Mouse (Mus musculus) right cerebral cortex, postnatal 4 days (tissue): ENCODE data around the gene Pef1.

Experiments
- DNase-seq: peaks from one replicate; pipeline ENCODE4 v3.0.0-alpha.2; 2022

Gene Pef1

DNA sequence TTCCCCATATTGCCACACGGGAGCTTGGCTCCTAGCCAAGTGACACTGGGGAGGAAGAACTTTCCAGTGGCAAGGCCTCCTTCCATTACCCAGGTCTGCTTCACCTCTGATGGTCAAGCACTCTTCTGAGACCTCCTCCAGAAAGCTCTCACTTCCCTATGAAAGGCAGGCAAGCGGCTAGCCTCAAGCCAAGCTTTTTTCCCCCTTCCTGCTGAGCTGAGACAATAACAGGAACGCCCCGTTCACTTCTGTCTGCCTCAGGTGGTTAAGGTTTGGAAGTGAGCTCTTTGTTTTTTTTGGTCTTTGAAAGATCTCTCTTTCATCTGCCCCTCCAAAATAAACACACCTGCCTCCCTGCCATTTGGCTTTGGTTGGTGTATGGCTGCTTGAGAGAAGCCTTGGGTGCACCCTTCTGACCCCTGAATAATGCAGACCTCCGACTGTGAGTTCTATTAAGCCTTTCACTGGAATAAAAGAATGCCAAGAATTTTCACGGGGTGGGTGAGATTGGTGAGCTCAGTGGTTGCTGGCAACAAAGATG, at the start of gene Pef1:
Gene Pef1 (plus strand): TSS at position 448 of the 541 bp plus-strand sequence.
- DNase-seq, result no peak

DNA sequence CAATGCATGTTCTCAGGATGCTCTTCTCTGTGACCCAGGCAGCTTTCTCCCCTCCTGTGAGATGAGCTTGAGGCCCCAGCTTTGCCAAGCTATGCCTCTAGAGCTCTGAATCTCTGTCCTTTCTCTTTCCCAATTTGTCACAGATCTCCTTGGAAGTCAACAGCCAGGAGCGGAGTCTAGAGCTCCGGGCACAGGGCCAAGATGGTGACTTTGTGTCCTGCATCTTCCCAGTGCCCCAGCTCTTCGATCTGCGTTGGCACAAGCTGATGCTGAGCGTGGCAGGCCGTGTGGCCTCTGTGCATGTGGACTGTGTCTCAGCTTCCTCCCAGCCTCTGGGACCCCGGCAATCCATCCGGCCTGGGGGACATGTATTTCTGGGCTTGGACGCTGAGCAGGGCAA, 49.2 kb upstream of the Pef1 start:
- no peak for DNase-seq

DNA sequence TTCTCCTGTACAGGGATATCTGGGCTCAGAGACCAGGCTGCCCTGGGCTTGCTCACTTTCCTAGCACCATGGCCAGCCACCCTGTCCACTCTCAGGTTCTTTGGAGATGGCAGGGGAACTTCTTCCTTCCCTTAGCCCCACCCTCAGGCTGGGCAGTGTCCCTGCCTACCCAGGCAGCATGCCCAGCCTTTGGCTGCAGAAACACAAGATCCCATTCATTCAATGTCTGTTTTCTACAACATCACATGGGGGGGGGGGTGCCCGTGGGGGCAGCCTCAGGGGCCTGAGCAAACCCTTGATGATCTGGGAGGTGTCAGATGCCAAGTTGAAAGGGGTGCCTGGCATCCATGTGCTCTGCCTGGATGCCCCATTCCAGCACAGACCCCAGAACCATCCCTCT, 47.6 kb upstream of the Pef1 start:
- no peak for DNase-seq

DNA sequence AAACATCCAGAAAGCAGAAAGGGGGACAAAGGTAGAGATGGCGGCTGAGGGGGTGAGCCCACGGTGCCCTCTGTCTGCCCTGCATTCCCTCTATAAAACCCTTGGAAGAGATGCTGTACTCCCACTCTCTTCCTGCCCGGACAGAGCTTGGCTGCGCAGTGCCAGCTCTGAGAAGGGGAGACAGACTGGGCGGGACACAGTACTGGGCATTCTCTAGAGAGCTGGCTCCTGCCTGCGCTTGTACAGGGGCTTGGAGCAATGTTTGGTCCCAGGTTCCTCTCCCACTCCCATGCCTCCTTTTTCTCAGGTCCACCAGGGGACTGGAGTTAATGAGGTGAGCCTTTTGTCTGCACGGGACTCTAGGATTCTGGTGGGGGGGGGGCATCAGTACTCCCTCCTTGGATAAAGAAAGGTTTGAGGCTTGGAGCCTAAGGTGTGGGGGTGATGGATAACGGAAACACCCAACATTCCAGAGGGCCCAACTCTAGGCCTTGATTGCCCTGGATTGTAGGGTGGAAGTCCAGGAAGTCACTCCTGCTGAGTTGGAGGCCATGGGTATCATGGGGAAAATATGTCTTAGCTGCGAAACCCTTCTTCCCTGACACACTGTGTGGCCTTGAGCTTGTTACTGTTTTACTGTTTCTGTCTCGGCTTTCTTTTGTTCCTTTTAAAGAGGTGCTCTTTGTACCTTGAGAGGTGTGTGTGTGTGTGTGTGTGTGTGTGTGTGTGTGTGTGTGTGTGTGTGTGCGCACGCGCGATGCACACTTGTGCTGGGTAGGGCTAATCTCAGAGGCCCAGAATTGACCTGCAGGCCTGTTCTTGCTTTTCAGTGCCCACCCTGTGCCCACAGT, 47.0 kb upstream of the Pef1 start:
- no peak for DNase-seq

DNA sequence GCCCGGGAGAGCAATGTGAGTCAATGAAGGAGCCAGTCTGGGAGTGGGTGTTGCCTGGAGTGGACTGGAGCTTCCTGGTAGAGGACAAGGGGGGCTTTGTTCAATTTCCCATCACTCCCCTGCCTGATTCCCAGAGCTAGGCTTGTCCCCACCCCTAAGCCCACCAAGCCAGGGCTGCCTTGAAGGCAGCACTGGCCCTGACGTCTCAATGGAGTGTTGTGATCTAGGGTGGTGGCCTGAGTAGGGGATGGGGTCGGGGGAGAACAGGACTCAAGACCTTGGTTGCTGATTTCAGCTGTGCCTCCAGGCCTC, 46.4 kb upstream of the Pef1 start:
- no peak for DNase-seq

DNA sequence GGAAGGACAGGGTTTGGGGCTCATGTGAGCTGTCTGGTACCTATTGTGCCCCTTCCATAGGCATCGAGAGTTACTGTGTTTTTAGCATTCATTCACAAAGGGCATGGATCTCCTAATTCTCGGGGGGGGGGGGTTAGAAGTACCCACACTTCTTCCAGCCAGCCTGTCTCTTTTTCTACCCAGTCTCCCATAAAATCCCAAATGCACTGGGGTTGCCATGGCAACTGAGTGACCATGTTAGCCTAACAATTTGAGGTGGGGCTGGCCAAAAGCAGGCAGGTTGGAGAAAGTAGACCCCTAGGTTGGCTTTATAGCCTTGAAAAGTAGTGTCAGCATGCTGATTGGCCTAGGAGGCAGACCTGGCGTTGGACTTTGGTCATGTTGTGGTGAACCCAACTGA, 45.9 kb upstream of the Pef1 start:
- DNase-seq, result no peak

DNA sequence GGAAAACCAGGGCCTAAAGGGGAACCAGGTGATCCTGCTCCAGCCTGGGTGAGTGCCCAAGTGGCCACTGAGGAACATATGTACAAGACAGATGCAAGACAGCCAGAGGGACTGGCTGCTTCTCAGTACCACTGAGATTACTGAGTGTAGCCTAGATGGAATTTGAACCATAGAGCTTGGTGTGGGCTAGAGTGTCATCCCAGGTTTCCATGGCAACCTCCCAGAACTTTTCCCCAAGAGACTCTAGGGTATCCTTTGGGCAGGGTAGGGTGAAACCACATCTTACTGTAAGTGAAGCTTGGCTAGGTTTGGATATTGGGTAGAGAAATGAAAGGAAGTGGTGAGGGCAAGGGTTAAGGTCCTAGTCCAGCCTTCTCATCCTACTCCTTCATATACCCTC, 41.4 kb upstream of the Pef1 start:
- no peak for DNase-seq

DNA sequence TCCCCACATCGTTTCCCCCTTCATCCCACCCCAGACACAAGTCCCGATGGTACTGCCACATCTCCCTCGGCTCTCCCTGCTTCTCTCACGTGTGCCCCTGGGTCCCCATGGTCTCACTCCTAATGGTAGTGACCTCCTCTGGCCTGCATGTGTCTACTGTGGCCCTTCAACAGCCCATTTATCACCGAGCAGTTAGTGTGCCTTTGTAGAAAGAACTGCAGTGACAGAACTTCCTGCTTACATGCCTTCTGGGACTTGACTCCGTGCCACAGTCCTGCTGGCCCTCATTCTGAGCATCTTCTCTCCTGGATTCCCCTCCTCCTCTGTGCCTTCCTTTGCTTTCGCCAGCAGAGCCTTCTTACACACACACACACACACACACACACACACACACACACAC, 39.2 kb upstream of the Pef1 start:
- DNase-seq, result no peak

DNA sequence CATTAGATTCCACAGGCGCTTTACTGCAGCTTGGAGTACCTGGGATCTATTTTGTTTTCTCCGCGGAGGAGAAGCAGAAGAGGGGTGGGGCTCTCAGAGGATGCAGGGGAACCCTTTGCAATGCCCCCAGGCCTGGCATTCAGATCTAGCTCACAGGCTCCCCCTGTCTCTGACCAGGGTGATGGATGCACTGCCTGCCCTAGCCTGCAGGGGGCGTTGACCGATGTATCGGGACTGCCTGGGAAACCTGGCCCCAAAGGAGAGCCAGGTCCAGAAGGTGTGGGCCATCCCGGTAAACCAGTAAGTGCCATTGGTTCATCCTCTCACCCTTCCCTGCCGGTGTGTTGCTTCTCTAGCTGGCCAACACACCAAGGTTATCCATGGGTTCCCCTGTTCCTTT, 35.5 kb upstream of the Pef1 start:
- no peak for DNase-seq

DNA sequence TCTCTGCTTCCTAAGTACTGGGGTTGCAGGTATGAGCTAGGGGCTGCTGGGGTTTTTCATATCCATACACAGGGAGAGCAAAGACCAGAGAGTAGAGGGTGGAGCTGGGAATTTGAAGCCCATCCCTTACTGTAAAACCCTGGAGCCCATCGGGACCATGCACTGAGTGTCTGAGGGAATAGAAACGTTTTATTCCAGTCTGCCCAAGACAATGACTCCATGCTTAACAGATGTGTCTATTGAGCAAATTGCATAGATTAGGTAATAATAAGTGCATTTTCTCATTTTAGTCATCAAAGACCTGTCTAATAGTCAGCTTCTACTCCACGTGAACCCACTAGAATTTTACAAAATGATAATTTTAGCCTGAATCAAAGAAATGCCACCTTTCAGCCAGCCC, 31.8 kb upstream of the Pef1 start:
- no peak for DNase-seq

DNA sequence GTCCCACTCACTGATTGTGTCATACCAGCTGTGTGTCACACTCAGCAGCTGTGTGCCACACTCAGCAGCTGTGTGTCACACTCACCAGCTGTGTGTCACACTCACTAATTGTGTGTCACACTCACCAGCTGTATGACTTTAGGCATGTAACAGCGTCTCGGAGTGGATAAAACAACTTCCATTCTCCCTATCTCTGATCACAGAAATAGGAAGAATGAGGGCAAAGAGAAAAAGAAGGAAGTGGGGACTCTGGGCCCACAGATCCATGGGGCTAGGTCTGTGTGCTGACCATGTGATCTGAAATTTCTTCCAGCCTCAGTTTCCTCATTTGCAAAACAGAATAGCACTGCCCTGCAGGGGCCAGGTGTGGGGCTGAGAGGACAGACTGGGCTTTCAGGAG, 30.6 kb upstream of the Pef1 start:
- DNase-seq, result no peak

DNA sequence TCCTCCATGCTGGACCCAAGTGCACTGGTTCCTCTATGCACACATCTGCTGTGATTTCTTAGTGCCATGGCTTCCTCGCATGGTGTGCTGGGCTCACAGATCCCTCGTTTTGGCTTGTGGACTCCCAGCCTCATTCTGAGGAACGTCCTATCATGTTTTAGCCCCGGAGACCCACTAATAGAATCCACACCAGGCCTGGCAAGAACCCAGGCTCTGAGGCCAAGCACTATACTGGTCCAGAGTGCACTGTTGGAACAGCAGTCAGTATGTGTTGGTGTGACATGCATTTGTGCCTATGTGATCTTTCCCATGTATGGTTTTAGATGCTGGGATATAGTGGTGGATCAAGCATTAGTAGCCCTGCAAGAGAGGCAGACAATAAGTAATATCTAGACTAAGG, 29.0 kb upstream of the Pef1 start:
- DNase-seq, result no peak

DNA sequence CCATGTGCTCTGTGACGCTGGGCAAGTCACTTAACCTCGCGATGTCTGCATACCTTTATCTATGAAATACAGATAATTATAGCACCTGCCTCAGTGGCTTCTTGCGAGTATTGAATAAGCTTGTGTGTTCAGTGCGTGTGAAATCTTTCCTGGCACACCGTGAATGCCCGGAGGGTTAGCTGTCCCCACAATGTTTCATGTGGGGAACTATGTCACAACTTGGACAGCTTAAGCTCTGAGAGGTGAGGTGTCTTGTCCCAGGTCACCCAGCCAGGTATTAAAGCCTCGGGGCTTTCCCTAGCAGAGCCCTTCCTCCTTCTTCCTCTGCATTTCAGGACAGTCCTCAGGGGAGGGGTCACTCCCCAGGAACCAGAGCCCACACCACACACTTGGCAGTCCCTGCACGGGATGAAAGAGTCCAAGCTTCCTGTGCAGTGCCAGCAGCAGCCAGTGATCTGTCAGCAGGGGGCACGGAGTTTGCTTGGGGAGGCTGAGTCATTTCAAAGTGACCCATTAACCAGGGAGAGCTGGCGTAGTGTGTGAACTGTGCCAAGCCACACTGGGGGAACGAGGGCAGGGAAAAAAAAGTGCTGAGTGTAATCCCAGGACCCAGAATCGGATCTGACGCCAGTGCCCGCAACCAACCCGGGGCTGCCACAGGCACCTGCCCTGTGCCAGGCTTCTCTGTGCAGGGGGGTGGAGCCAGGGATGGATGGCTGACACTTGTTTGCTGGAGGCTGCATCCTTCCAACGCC, 27.4 kb upstream of the Pef1 start:
- no peak for DNase-seq

DNA sequence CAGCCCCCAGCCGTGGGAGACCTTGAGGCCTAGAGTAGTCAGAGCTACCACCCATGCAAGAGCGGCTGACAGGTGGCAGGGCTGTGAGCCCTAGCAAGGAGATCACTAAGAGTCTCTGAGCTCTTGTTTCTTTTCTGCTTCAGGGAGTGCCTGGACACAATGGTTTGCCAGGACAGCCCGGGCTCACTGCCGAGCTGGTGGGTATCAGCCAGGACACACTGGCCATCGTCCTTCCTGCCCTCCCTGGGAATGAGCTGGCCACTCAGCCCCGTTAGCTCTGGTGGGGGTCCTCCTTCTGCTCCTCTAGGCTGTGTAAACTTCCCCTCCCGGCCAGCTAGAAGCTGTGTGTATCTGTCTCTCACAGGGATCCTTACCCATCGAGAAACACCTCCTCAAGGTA, 25.5 kb upstream of the Pef1 start:
- no peak for DNase-seq

DNA sequence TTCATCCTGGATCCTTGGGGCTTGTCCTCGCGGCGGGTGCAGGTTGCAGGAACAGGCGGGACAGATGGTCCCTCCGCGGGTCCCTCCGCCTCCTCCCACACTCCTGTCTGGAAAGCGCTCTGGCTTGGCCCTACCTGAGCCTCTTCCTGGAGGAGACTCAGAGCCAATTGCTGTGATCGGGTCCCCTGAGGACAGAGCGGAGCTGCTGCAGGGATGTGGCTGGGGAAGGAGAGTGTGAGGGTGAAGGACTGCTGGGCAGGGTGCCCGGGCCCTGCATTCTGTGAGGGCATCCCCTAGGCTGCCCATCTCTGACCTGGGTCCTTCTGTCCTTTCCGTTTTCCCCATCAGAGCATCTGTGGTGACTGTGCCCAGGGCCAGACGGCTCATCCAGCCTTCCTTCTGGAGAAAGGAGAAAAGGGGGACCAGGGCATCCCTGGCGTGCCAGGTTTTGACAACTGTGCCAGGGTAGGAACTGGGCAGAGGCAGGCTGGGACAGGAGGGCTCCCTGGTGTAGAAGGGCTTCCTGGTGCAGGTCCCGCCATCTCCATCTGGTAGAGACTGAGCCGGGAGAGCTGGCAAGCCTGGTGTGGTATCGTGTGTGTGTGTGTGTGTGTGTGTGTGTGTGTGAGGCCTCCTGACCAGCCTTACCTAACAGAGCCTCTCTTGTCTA, 23.4 kb upstream of the Pef1 start:
- no peak for DNase-seq

DNA sequence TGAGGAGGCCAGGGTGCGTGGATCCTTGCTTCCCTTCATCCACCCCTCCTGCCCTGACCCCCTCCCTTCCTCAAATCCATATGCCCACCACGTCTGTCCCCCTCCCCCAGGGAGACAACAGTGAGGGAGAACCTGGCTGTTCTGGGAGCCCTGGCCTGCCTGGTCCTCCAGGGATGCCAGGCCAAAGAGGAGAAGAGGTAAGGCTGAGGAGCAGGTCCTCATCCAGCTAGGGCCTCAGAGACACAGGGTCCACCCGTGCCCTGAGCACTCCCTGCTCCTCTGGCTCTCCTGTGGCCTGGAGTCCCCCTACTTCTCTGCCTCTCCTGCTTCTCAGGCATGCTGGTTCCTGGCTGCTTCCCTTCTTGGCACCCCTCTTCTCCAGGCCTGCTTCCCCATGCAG, 22.8 kb upstream of the Pef1 start:
- no peak for DNase-seq

DNA sequence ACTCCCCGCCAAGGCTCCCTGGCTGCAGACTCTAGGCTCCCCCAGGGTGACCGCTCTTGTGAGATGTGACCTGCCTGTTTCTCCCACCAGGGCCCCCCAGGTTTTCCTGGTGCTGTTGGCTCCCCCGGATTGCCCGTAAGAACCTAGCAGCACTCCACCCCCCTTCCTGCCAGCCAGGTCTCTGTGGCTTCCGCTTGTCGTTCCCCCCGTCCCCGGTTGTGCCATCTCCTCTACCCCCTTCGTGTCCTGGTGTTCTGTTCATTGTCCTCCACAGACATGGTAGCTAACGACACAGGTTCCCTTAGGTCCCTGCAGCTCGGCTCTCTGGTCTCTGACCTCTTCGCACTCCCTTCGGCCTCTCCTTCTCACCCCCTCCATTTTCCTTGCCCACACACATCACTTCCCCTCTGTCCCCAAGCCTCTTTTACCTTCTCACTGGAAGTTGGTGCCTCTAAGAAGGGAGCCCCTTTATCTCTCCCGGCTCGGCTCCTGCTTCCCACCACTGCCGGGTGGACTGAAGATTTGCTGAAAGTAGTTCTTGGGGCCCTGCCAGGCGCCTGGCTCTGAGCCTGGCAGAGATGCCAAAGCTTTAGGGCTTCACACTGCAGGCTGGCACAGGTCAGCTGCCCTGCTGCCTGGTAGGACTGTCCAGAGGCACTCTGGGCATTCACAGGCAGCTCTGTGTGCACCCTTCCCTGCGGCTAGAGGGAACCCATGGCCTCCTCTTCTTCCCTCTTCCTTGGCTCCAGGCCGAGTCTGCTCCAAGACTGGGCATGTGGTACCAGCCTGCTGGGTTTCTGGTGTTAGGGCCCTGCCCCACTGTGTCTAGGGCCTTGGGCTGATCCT, 20.8 kb upstream of the Pef1 start:
- peak; percentile 87 for DNase-seq

DNA sequence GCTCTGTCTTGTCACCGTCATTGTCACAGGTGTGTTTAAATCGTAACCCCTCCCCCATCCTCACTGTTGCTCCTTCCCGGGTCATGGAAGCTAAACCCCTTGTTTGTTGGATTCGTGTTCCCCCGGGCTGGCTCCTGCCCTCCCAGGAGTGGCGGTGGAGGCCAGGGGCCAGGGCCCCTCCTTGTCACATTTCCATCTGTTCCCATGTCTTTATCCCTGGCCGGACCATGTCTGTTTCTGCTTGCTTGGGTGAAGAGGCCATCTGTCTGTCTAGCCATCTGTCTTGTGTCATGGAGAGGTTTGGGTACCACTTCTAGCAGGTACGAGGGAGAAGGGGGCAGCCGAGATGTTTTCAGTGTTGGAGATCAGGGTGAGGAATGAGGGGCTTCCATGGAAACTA, 20.1 kb upstream of the Pef1 start:
- no peak for DNase-seq

DNA sequence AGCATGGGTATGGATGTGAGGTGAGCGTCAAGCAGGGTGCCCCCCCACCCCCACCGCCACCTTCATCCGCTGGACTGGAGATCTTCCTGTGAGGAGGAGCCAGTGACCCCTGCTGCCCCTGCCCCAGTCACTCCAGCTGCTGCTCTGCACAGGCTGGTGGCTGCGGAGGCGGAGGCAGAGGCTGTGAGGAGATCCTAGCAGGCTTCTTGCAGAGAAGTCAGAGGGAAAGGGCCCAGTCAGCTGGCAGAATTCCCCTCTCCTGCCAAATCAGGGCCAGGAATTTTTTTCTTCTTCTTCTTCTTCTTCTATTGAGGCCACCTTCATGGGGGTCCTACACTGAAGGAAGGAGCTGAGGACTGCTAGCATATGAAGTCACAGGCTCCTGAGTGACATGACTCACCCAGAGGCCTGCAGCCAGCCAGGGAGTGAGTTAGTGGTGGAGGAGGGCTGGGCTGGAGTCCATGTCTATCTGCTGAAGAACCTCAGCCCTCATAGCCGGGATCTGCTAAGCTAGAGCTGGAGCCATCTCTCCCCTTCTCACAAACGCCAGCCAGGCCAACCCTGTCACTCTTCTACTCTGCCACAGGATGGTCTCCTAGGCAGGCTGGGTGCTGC, 17.9 kb upstream of the Pef1 start:
- no peak for DNase-seq

DNA sequence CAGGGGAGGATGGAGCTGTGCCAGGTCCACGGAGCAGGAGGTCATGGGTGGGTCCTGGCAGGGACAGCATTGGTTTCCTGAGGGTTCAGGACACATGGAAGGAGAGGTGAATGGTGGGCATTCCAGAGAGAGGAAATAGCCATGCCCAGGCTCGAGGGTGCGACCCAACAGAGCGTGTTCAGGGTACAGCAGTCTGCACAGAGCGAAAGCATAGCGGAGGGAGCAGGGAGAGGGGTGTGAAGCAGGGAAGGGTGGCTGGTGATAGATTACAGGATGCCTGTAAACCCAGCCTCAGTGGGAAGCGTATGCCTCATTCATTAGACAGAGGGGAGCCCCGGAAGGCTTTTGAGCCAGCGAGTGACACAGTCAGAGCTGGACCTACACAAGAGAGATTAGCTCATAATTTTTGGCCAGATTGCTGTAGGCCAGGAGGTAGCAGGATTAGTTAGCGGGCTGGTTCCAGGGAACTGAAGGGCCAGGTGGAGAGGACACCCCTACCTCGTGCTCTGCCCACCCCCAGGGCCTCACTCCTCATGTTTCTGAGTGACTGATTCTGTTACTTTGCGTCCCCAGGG, 17.0 kb upstream of the Pef1 start:
- no peak for DNase-seq

DNA sequence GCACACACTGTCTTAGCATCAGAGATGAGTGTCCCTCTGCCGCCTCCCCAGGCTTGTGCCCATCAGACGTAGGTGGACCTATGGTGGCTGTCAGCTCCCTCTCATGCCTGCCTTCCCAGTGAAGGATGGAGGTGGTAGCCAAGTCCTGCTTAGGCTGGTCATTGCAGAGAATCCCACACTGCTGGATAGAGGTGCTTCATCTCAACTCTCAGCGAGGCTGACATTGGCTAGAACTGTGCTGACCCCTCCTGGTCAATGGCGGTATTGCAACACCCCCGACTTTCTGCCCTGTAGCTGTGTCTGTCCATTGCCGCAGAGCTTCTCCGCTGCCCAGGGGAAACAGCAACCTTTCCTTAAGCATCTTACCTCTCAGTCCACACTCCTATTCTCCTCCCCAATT, 15.1 kb upstream of the Pef1 start:
- DNase-seq, result peak; percentile 98

DNA sequence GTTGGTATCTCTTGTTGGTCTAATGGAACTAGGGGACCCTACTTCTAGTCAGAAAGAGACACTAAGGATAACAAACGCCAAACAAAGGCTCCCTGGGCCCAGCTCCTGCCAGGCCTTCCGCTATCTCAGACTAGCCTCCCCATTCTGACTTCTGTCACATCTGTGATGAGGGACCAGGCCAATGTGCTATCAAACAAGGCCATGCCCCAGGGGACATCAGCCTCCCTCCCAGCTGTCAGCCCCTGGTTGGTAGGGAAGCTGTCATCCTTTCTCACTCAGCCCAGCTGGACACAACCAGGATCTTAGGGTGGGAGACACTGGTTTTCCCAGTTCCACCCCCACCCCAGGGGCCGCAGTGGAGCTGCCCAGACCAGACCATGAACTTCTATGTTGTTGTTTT, 7.2 kb upstream of the Pef1 start:
- no peak for DNase-seq
